16 mouse cellular contexts compared by ENCODE assay signal in genomic region chr17:3328820-3329219, GRCm38 (mm10).
"Had no signal": no experiment of that assay in that cellular context is flagged by ENCODE, and none has a peak within 500 bp of the region (broad histone marks: within the 10 kb centered on the region; RNA-seq: fewer than 3 reads in every experiment).

No protein-coding gene starts in this region.

- DNase-seq: kidney, adult 9 months; kidney, postnatal 36 days; lung, postnatal 14 days; right cerebral cortex, adult 18-20 months; thymus, postnatal 4 days had no signal

- H3K4me2 ChIP-seq: liver, embryonic 11.5 days; lung, embryonic 15.5 days; midbrain, embryonic 11.5 days; midbrain, embryonic 15.5 days had no signal

- H3K9ac ChIP-seq: limb, embryonic 12.5 days; lung, embryonic 15.5 days; midbrain, embryonic 15.5 days; neural tube, embryonic 15.5 days had no signal

- H3K36me3 ChIP-seq: limb, embryonic 12.5 days; lung, embryonic 15.5 days; midbrain, embryonic 15.5 days; neural tube, embryonic 15.5 days had no signal

- H3K27ac ChIP-seq: kidney, postnatal 0 days; limb, embryonic 12.5 days; lung, embryonic 15.5 days; macrophage; midbrain, embryonic 15.5 days; neural tube, embryonic 15.5 days; stomach, postnatal 0 days had no signal

- H3K4me3 ChIP-seq: lung, embryonic 15.5 days; megakaryocyte, embryonic 14.5 days; midbrain, embryonic 15.5 days; neural tube, embryonic 15.5 days had no signal

- H3K9me3 ChIP-seq: limb, embryonic 12.5 days; lung, embryonic 15.5 days; megakaryocyte, embryonic 14.5 days; midbrain, embryonic 15.5 days; neural tube, embryonic 15.5 days had no signal

- ATAC-seq: intestine, postnatal 0 days; midbrain, embryonic 15.5 days had no signal
